Mouse (Mus musculus): ENCODE results near the gene Irf2. TPM values are rescaled to one million over a fixed set of nuclear protein-coding genes. Genes with fewer than 3 reads are reported as not detected.

The Irf2 gene
- polyA plus RNA-seq, 1 experiment, result 4.2 TPM

- no peak for TF ChIP-seq GATA1 (IDR thresholded peaks at IDR 0.05; ENCODE audit: low read length)
These were observed 22.4 kb upstream of the Irf2 start for GRCm38 (mm10) chr8:46717170-46717569.

DNA sequence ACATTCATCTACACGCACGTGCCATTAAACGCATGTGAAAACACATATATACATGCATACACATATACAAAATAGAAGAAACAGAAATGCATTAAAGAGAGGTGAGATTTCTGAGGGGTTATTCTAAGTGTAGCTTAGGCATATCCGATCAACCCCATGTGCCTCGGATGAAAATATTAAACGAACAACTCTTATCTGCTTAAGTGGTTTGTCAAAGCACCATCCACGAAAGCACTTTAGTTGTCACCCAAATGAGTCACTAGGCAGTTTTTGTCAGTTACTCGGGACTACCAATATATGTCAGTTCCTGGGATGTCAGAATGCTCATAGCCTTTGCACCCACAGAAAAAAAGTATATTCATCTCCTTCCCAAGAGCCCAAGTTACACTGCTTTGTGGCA lies 21.2 kb upstream of the Irf2 start:
- no peak for TF ChIP-seq GATA1 (IDR thresholded peaks at IDR 0.05; ENCODE audit: low read length)

- TF ChIP-seq GATA1 (IDR thresholded peaks at IDR 0.05; ENCODE audit: low read length), result no peak
These were observed 20.8 kb upstream of the Irf2 start for GRCm38 (mm10) chr8:46718747-46719146.

- no peak for TF ChIP-seq GATA1 (IDR thresholded peaks at IDR 0.05; ENCODE audit: low read length)
These were observed 18.9 kb upstream of the Irf2 start for GRCm38 (mm10) chr8:46720656-46721055.

- no peak for TF ChIP-seq GATA1 (IDR thresholded peaks at IDR 0.05; ENCODE audit: low read length)
These were observed 18.3 kb upstream of the Irf2 start for GRCm38 (mm10) chr8:46721065-46721845.

DNA sequence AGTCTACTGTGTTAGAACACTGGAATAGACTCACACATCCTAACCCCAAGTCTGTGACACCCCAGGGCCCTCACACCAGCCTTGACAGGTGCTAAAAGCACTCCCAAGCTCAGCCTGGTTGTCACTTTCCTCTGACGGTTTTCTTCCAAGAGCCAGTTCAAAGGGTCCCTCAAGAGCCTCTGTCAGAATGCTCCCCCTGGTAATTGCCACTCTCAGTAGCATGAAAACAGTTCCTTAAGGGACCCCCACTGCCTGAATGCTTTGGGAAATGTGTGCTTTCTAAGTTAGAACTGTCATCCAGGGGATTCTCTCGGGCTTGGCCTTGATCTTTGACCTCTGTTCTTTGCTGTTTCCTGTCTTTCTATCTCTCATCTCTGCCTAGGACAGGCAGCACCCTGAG lies 17.0 kb upstream of the Irf2 start:
- no peak for TF ChIP-seq GATA1 (IDR thresholded peaks at IDR 0.05; ENCODE audit: low read length)

DNA sequence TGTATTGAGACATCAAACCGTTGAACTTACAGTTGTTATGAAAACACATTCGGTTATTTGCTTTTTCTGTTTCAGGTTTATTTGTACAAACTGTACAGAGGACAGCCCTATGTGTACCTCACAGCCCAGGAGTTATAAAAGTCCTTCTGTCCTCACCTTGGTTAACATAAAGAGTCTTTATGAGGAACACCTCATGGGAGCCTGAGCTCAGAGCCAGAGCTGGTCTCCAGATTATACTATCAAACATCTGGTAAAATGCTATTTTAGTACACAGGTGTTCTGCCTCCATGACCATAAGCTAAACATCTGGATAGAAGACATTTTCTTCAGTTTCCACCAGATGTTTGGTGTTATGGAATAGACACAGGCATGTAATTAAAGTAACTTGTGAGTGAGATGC lies 13.1 kb upstream of the Irf2 start:
- TF ChIP-seq GATA1 (IDR thresholded peaks at IDR 0.05; ENCODE audit: low read length), result no peak

DNA sequence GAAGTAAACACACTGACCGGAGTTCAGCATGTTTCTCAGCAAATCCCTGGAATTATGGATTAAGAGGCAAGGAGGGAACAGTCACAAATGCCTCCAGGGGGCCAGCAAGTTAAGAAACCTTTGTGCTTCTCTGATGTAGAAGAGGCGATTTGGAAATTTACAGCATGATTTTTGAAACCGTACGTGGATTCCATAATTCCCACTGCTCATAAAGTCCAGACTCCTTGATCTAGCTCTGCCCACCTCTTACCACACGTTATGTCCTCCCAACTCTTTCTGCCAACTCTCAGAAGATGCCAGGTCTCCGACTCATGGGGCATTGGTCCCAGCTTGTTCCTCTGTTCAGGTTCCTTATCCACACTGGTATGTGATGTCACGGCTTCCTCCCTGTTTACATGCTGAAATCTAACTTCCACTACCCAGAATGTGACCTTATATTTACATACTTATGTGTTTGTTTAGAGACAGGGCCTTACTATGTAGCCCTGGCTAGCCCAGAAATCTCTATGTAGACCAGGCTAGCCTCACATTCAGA lies 7.1 kb upstream of the Irf2 start:
- TF ChIP-seq GATA1 (IDR thresholded peaks at IDR 0.05; ENCODE audit: low read length), result no peak

DNA sequence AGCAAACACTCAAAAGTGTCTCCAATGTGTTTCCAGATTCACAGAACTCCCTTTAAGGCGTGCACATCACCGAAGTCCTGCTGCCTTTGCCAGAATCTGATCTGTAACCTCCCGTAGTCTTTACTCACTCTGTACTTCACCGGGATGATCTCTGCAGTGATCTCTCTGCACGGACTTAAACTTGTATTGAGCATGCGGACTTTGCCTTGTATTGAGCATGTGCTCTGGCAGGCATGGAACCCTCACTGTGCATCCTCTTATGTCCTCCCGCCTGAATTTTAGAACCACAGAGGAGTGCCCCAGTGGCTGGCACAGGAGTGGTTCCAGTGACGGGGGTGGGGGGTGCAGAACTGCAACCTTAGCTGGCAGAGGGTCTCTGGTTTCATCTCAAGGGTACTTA lies 5.9 kb upstream of the Irf2 start:
- TF ChIP-seq GATA1 (IDR thresholded peaks at IDR 0.05; ENCODE audit: low read length), result no peak

- no peak for TF ChIP-seq GATA1 (IDR thresholded peaks at IDR 0.05; ENCODE audit: low read length)
These were observed 4.0 kb upstream of the Irf2 start for GRCm38 (mm10) chr8:46735505-46735904.

- TF ChIP-seq GATA1 (IDR thresholded peaks at IDR 0.05; ENCODE audit: low read length), result no peak
These were observed 3.3 kb upstream of the Irf2 start for GRCm38 (mm10) chr8:46736260-46736659.

DNA sequence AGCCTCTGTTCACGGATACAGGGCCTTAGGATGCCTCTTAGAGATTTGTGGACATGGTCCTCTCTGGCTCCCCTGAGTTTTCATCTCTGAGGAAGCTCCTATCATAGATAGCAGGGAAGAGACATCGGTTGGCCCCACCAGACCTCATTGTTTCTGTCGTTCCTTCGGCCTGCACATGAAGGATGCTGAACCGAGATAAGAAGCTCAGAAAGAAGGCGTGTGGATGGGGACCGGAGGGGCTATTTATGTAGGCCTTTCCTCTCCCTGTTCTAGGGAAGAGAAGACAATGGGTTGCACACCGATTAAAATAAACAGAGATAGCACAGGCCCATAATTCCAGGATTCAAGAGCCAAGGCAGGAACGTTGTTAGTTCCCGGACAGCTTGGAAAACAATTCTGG lies 2.1 kb upstream of the Irf2 start:
- no peak for TF ChIP-seq GATA1 (IDR thresholded peaks at IDR 0.05; ENCODE audit: low read length)

DNA sequence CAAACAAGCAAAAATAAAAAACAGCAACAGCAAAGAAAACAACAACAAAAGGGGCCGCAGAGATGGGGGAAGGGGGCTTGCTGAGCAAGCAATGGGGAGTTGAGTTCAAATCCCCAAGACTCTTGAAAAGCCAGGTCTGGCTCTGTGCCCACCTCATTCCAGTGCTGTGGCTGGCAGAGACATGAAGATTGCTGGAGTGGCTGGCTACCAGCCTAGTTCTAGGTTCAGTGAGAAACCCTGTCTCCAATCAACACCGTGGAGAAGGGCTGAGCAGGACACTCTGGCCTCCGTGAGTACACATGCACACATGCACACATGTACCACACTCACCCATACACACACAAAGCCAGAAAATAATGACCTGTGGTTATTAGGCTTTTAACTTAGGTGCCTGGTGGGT lies 1.6 kb upstream of the Irf2 start:
- TF ChIP-seq GATA1 (IDR thresholded peaks at IDR 0.05; ENCODE audit: low read length), result no peak

DNA sequence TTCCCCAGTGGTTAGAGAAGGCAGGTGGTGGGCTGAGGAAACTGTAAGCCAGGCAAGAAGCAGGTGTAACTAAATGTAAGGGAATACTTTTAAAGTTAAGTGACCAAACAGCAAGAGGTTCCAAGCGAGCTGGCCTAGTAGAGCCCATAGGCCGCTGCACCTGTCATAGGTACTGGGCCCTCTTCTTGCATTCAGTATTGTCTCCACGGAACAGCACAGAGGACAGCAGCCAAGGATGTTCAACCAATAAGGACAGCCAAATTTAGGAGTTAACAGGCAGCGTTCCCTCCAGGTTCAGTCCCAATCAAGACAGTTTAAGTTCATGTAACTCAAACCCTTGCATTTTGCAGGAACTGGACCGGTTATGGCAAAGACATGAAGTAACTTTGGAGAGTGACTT lies 931 bp upstream of the Irf2 start:
- no peak for TF ChIP-seq GATA1 (IDR thresholded peaks at IDR 0.05; ENCODE audit: low read length)

DNA sequence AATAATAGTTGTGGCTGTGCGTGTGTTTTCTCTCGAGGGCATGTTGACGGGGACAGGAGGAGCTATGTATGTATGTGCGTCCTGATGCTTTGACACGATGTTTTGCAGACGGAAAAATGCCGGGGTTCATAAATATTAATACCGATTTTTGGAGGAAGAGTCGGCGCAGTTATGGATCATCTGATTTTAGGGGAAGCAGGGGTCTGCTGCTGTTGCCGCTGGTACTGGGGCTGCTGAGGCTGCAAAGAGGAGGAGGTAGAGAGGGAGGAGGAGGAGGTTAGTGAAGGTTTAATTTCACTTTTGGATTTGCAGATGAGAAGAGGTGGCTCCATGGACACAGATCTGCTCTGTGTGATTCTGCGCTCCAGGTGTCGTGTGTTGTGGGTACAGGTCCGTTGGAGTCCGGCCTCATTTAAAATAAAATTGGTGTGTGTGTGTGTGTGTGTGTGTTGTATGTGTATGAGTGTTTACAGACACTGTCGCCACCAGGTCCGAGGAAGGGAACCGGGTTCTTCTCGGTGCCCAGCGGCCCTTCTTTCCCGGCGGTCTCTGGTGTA lies 502 bp downstream of the Irf2 start:
- TF ChIP-seq GATA1 (IDR thresholded peaks at IDR 0.05; ENCODE audit: low read length), result no peak

GRCm38 (mm10) chr8:46740513-46741280 lies 1.2 kb downstream of the Irf2 start:
- TF ChIP-seq GATA1 (IDR thresholded peaks at IDR 0.05; ENCODE audit: low read length), result no peak

Data from G1E-ER4 (cell line).